Mouse (Mus musculus): ENCODE measurements around the gene Spats2. TPM values are rescaled to one million over a fixed set of nuclear protein-coding genes. Genes with fewer than 3 reads are reported as not detected.
"Not testable (repeated sequence)": the region's sequence is repeated elsewhere in the genome, so short reads cannot be mapped to it uniquely, and the experiment has no call there.

Spats2 gene
- total RNA-seq, 2 experiments from 2014 or later: 0.61 TPM; not detected in 1

- ATAC-seq (replicated peaks; ENCODE audit: low FRiP score, low TSS enrichment, poor library complexity, severe bottlenecking): not testable (repeated sequence)
Observed at GRCm38 (mm10) chr15:99251111-99251510, 125.4 kb downstream of the Spats2 start.

- peak; percentile 94 for ATAC-seq (replicated peaks; ENCODE audit: low FRiP score, low TSS enrichment, poor library complexity, severe bottlenecking)
Observed at GRCm38 (mm10) chr15:99251626-99252380, 126.1 kb downstream of the Spats2 start, which contains the start of gene Mcrs1. Mcrs1 (minus strand) TSS chr15:99251961.

GRCm38 (mm10) chr15:99252381-99253174 is 126.9 kb downstream of the Spats2 start:
- ATAC-seq (replicated peaks; ENCODE audit: low FRiP score, low TSS enrichment, poor library complexity, severe bottlenecking): peak; percentile 9; the same call in 1 of the 2 replicates

- not testable (repeated sequence) for ATAC-seq (replicated peaks; ENCODE audit: low FRiP score, low TSS enrichment, poor library complexity, severe bottlenecking)
Observed at GRCm38 (mm10) chr15:99253175-99253479, 127.4 kb downstream of the Spats2 start.

- no peak for ATAC-seq (replicated peaks; ENCODE audit: low FRiP score, low TSS enrichment, poor library complexity, severe bottlenecking)
Observed at GRCm38 (mm10) chr15:99253772-99254171, 128.1 kb downstream of the Spats2 start.

- ATAC-seq (replicated peaks; ENCODE audit: low FRiP score, low TSS enrichment, poor library complexity, severe bottlenecking): no peak
Observed at GRCm38 (mm10) chr15:99254477-99255005, 128.8 kb downstream of the Spats2 start.

GRCm38 (mm10) chr15:99255241-99255749 is 129.6 kb downstream of the Spats2 start:
- no peak for ATAC-seq (replicated peaks; ENCODE audit: low FRiP score, low TSS enrichment, poor library complexity, severe bottlenecking)

- peak; percentile 16 for ATAC-seq (replicated peaks; ENCODE audit: low FRiP score, low TSS enrichment, poor library complexity, severe bottlenecking)
Observed at GRCm38 (mm10) chr15:99259167-99259729, 133.5 kb downstream of the Spats2 start.

GRCm38 (mm10) chr15:99259730-99260252 is 134.1 kb downstream of the Spats2 start:
- peak; percentile 90 for ATAC-seq (replicated peaks; ENCODE audit: low FRiP score, low TSS enrichment, poor library complexity, severe bottlenecking)

- no peak for ATAC-seq (replicated peaks; ENCODE audit: low FRiP score, low TSS enrichment, poor library complexity, severe bottlenecking)
Observed at GRCm38 (mm10) chr15:99262702-99263101, 137.0 kb downstream of the Spats2 start.

Other genes with a start within 250 kb of the Spats2 start
- 17.4 and 25.2 TPM in 2 replicates for gene Rhebl1, start 231.4 kb upstream of the Spats2 start, total RNA-seq (2014; fragmentation: Nextera tagmentation)
- gene Rhebl1, start 231.4 kb upstream of the Spats2 start, total RNA-seq (2017): 4.3 and 9.4 TPM in 2 replicates
- not detected in 2 replicates for gene Dhh, start 227.4 kb upstream of the Spats2 start, total RNA-seq (2014; fragmentation: Nextera tagmentation)
- gene Dhh, start 227.4 kb upstream of the Spats2 start, total RNA-seq (2017): not detected in 2 replicates
- 8.7 and 14.5 TPM in 2 replicates for gene Lmbr1l, start 207.7 kb upstream of the Spats2 start, total RNA-seq (2014; fragmentation: Nextera tagmentation)
- gene Lmbr1l, start 207.7 kb upstream of the Spats2 start, total RNA-seq (2017): 5.7 and 12.0 TPM in 2 replicates
- gene Tuba1b, start 191.4 kb upstream of the Spats2 start, total RNA-seq (2014; fragmentation: Nextera tagmentation): 2,322 and 3,225 TPM in 2 replicates
- gene Tuba1b, start 191.4 kb upstream of the Spats2 start, total RNA-seq (2017): 801 and 969 TPM in 2 replicates
- gene Gm49450, start 172.4 kb upstream of the Spats2 start, total RNA-seq (2014; fragmentation: Nextera tagmentation): not detected in 2 replicates
- not detected in 2 replicates for gene Gm49450, start 172.4 kb upstream of the Spats2 start, total RNA-seq (2017)
- gene Tuba1a, start 172.2 kb upstream of the Spats2 start, total RNA-seq (2014; fragmentation: Nextera tagmentation): 4.5 and 10.2 TPM in 2 replicates
- 9.7 and 16.0 TPM in 2 replicates for gene Tuba1a, start 172.2 kb upstream of the Spats2 start, total RNA-seq (2017)
- gene Tuba1c, start 96.0 kb upstream of the Spats2 start, total RNA-seq (2014; fragmentation: Nextera tagmentation): 85.6 and 109 TPM in 2 replicates
- 34.5 and 41.4 TPM in 2 replicates for gene Tuba1c, start 96.0 kb upstream of the Spats2 start, total RNA-seq (2017)
- not detected in 2 replicates for gene Prph, start 70.7 kb upstream of the Spats2 start, total RNA-seq (2014; fragmentation: Nextera tagmentation)
- gene Prph, start 70.7 kb upstream of the Spats2 start, total RNA-seq (2017): not detected in 2 replicates
- 25.0 and 40.8 TPM in 2 replicates for gene Troap, start 51.3 kb upstream of the Spats2 start, total RNA-seq (2014; fragmentation: Nextera tagmentation)
- 6.6 and 37.9 TPM in 2 replicates for gene Troap, start 51.3 kb upstream of the Spats2 start, total RNA-seq (2017)
- not detected in 2 replicates for gene C1ql4, start 38.1 kb upstream of the Spats2 start, total RNA-seq (2014; fragmentation: Nextera tagmentation)
- gene C1ql4, start 38.1 kb upstream of the Spats2 start, total RNA-seq (2017): not detected in 2 replicates
- not detected in 2 replicates for gene Dnajc22, start 32.7 kb upstream of the Spats2 start, total RNA-seq (2014; fragmentation: Nextera tagmentation)
- gene Dnajc22, start 32.7 kb upstream of the Spats2 start, total RNA-seq (2017): not detected in 2 replicates
- gene Kcnh3, start 98.9 kb downstream of the Spats2 start, total RNA-seq (2014; fragmentation: Nextera tagmentation): not detected in 2 replicates
- not detected in 2 replicates for gene Kcnh3, start 98.9 kb downstream of the Spats2 start, total RNA-seq (2017)
- 59.7 and 60.4 TPM in 2 replicates for gene Mcrs1, start 126.0 kb downstream of the Spats2 start, total RNA-seq (2014; fragmentation: Nextera tagmentation)
- gene Mcrs1, start 126.0 kb downstream of the Spats2 start, total RNA-seq (2017): 23.4 and 35.3 TPM in 2 replicates
- gene Prpf40b, start 169.2 kb downstream of the Spats2 start, total RNA-seq (2014; fragmentation: Nextera tagmentation): 26.2 and 41.2 TPM in 2 replicates
- 1.4 and 3.5 TPM in 2 replicates for gene Prpf40b, start 169.2 kb downstream of the Spats2 start, total RNA-seq (2017)
- not detected in 2 replicates for gene Fam186b, start 170.0 kb downstream of the Spats2 start, total RNA-seq (2014; fragmentation: Nextera tagmentation)
- not detected in 2 replicates for gene Fam186b, start 170.0 kb downstream of the Spats2 start, total RNA-seq (2017)
- gene Fmnl3, start 244.6 kb downstream of the Spats2 start, total RNA-seq (2014; fragmentation: Nextera tagmentation): 0.70 and 4.9 TPM in 2 replicates
- 0.61 and 1.8 TPM in 2 replicates for gene Fmnl3, start 244.6 kb downstream of the Spats2 start, total RNA-seq (2017)

Data from megakaryocyte-erythroid progenitor cell, adult 5-6 weeks (primary cell).